Mouse (Mus musculus): ENCODE measurements around the gene Polr1b. TPM values are rescaled to one million over a fixed set of nuclear protein-coding genes. Genes with fewer than 3 reads are reported as not detected.

The Polr1b gene
- polyA plus RNA-seq, 1 experiment from 2014 or later: 30.4 TPM

DNA sequence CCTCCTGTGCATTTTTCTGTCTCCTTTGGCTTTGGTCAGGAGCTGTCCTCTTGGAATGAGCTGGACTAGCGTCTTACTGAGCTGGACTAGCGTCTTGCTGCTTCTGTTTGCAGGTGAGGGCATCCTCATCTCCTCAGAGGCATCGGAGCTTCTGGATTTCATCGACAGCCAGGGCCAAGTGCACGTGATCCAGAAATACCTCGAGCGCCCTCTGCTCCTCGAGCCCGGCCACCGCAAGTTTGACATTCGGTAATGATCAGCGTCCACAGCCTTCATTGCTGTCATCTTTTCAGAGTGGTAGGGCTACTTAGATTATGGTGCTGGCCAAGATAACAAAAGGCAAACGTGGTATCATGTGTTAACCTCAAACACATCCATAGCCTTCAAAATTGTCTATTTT is 19.7 kb upstream of the Polr1b start:
- no peak overlapping the region for H3K4me2 ChIP-seq (replicated peaks)
- no peaks in the 10 kb centered on the region for H3K4me1 ChIP-seq
- H3K4me3 ChIP-seq: no peak overlapping the region
- 0 out of 2 replicates have a peak, but pooled peaks cover 3% of the 10 kb centered on the region for H3K9me3 ChIP-seq
- no peak overlapping the region for H3K9ac ChIP-seq
- WGBS: 66% methylated on average over 13 of the region's 13 CpGs
- no peak overlapping the region for H3K27ac ChIP-seq
- peaks cover 78% of the 10 kb centered on the region for H3K36me3 ChIP-seq
- H3K27me3 ChIP-seq: no peaks in the 10 kb centered on the region
- ATAC-seq (ENCODE audit: low FRiP score, low read depth): no peak

DNA sequence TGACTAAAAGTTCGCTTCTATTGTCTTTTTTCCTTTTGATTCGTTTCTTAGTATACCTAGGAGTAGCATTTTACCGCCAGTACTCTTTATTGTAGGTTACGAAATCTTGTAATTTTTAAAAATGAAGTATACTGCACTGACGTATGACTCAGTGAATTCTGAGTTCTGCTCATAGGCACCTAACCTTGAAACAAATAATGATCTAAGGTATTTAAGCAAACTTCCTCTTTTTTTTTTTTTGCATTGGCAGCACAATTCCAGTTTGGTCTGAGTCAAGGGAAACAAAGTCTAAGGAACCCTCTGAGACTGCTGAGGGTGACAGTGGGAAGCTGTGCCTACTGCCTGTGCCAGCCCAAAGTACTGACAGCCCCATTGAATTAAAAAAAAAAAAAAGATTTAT is 17.3 kb upstream of the Polr1b start:
- Histone ChIP-seq H3K27me3 (no peaks in the 10 kb centered on the region), H3K4me2 (replicated peaks) (no peak overlapping the region), H3K9ac (no peak overlapping the region), H3K4me1 (no peaks in the 10 kb centered on the region), H3K27ac (no peak overlapping the region), H3K36me3 (peaks cover 66% of the 10 kb centered on the region), H3K9me3 (no peaks in the 10 kb centered on the region), H3K4me3 (no peak overlapping the region)
- WGBS: 95% methylated on average over 5 of the region's 5 CpGs
- no peak for ATAC-seq (ENCODE audit: low FRiP score, low read depth)

DNA sequence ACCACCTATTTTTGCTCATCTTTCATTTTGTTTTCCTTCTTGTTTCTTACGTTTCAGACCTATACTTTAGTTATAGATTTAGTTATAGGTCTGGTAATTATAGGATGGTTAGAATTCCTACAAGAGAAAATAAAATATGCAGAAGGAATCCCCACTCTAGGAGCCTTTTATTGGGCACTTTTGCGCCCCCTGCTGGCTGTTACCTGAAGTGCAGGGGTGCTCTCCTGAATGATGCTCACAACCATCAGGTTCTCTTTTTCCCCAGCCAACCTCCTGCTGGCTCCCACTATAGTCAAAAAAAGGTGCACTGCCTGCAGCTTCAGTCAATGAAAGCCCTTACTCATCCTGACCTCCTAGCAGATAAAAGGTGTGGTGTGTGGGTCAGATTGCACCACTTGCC is 15.8 kb upstream of the Polr1b start:
- no peak overlapping the region for H3K4me3 ChIP-seq
- no peak overlapping the region for H3K9ac ChIP-seq
- no peaks in the 10 kb centered on the region for H3K9me3 ChIP-seq
- 51% methylated on average over 2 of the region's 2 CpGs for WGBS
- H3K36me3 ChIP-seq: peaks cover 67% of the 10 kb centered on the region
- no peak overlapping the region for H3K4me2 ChIP-seq (replicated peaks)
- no peaks in the 10 kb centered on the region for H3K27me3 ChIP-seq
- no peaks in the 10 kb centered on the region for H3K4me1 ChIP-seq
- H3K27ac ChIP-seq: no peak overlapping the region
- no peak for ATAC-seq (ENCODE audit: low FRiP score, low read depth)

DNA sequence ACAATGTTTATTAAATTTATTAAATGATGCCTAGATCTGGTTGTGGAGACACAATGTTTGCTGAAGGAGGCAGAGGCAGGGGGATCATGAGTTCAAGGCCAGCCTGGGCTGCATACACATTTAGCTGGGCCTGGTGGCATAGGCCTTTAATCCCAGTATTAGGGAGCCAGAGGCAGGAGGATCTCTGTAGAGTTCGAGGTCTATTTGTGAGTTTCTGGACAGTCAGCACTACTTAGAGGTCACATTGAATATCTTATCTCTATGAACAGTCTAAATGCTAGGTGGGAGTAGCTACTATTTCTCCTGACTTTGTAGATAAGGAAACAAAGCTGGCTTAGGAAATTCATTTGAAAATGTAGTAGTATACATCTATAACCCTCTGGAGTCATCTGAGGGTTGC is 13.3 kb upstream of the Polr1b start:
- Histone ChIP-seq H3K27ac (no peak overlapping the region), H3K27me3 (no peaks in the 10 kb centered on the region), H3K4me2 (replicated peaks) (no peak overlapping the region), H3K9me3 (no peaks in the 10 kb centered on the region), H3K4me1 (no peaks in the 10 kb centered on the region), H3K36me3 (peaks cover 68% of the 10 kb centered on the region), H3K4me3 (no peak overlapping the region), H3K9ac (no peak overlapping the region)
- ATAC-seq (ENCODE audit: low FRiP score, low read depth): no peak
- WGBS: 88% methylated on average over 1 of the region's 1 CpGs

DNA sequence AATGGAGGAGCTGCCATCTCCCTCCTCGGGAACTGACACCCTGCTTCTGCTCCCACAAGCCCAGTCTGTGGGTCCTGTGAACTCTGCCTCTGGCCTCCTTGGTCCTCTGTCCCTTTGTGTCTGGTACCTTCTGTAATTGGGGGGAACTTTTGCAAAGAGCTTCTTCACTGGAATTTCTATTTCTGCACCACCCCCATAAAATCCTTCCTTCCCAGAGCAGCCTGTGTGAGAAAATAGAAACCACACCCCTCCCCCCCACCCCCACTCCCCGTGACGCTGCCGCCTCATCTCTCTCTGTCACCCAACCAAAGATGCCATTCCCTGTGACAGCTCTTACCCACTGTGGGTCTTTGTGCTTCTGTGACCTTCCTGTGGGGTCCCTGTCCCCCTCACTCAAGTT is 10.4 kb upstream of the Polr1b start:
- no peak overlapping the region for H3K27ac ChIP-seq
- H3K4me3 ChIP-seq: no peak overlapping the region
- H3K36me3 ChIP-seq: peaks cover 82% of the 10 kb centered on the region
- WGBS: 65% methylated on average over 4 of the region's 4 CpGs
- H3K4me2 ChIP-seq (replicated peaks): no peak overlapping the region
- H3K4me1 ChIP-seq: no peaks in the 10 kb centered on the region
- H3K9me3 ChIP-seq: no peaks in the 10 kb centered on the region
- H3K27me3 ChIP-seq: no peaks in the 10 kb centered on the region
- H3K9ac ChIP-seq: no peak overlapping the region
- ATAC-seq (ENCODE audit: low FRiP score, low read depth): no peak

DNA sequence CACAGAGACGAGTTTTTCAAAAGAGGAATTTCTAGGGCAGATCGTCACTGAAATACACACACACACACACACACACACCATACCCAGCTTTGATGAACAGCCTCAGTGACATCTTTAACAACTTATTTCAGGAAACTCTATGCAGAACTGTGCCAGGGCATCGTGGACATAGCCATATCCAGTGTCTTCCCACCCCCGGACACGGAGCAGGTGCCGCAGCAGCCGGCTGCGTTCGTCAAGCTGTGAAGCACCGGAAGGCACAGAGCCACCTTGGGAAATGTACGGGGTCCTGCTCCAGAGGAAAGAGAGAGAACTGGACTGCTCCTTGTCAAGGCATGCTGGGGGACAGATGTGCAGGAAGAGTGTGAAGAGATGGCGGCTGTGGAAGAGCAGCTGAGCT is 8.0 kb upstream of the Polr1b start:
- H3K4me1 ChIP-seq: no peaks in the 10 kb centered on the region
- no peak overlapping the region for H3K27ac ChIP-seq
- no peak overlapping the region for H3K4me3 ChIP-seq
- WGBS: 86% methylated on average over 12 of the region's 12 CpGs
- H3K4me2 ChIP-seq (replicated peaks): no peak overlapping the region
- no peaks in the 10 kb centered on the region for H3K27me3 ChIP-seq
- no peak for ATAC-seq (ENCODE audit: low FRiP score, low read depth)
- peaks cover 66% of the 10 kb centered on the region for H3K36me3 ChIP-seq
- H3K9ac ChIP-seq: no peak overlapping the region
- no peaks in the 10 kb centered on the region for H3K9me3 ChIP-seq

DNA sequence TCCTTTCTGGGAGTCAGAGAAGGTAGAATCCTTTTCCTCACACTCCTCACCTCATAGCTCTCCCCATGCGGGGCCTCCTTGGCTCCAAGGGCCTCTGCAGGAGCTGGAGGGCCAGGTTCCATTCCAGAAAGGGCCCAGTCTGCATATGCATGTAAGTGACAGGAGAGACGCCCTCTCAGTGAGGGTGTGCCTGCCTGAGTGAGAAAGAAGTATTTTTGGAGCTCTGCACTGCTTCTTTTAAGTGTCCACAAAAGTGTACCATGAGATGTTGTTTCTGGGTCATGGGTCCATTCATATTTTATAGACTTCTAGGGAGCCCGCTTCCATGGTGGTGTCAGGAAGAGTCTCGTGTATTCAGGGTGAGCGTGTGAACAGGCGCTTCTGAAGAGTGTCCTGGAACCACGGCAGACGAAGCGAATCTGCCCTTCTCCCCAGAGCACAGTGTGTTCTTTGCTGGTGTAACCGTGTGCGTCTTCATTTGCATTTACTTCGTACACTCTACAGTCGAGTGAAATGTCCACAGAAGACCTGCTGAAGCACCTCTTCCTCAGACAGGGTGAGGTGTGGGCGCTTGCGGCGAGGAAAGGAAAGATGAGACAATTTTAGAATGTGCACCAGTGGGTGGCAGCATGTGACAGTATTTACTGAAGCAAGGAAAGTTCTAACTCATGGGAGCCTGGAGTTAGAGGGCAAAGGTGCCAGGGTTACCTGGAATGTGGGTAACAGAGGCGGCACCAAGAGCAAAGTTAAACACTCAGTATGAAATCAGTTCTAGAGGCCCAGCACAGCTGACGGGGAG is 6.7 kb upstream of the Polr1b start:
- H3K9me3 ChIP-seq: no peaks in the 10 kb centered on the region

DNA sequence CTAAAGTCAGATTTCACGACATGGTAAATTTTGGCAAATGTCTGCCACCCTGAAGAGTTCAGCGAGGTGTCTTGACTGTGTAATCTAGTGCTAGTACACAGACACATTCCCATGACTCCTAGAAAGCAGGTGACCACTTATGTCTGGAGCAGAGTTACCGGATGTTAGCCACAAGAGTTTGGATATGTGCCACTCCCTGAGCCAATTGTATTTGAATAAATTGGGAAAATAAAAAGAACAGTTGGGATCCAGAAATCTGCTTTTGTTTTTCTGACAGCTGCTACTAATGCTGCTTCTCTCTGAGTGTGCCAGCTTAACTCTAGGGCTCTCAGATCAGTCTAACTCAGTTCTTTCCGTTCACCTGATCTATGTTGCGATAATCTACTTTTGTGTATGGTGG is 12.1 kb downstream of the Polr1b start:
- no peak overlapping the region for H3K9ac ChIP-seq
- H3K27me3 ChIP-seq: no peaks in the 10 kb centered on the region
- WGBS: 94% methylated on average over 5 of the region's 5 CpGs
- no peak overlapping the region for H3K4me2 ChIP-seq (replicated peaks)
- no peaks in the 10 kb centered on the region for H3K4me1 ChIP-seq
- no peak overlapping the region for H3K27ac ChIP-seq
- ATAC-seq (ENCODE audit: low FRiP score, low read depth): no peak
- H3K4me3 ChIP-seq: no peak overlapping the region
- H3K36me3 ChIP-seq: peaks cover 82% of the 10 kb centered on the region
- no peaks in the 10 kb centered on the region for H3K9me3 ChIP-seq

More for the DNA sequence above, 6.7 kb upstream of the Polr1b start:
- WGBS: 86% methylated on average over 18 of the region's 18 CpGs
- no peak overlapping the region for H3K9ac ChIP-seq
- H3K4me3 ChIP-seq: no peak overlapping the region
- H3K4me2 ChIP-seq (replicated peaks): no peak overlapping the region
- no peaks in the 10 kb centered on the region for H3K4me1 ChIP-seq
- no peak overlapping the region for H3K27ac ChIP-seq
- H3K36me3 ChIP-seq: peaks cover 57% of the 10 kb centered on the region
- H3K27me3 ChIP-seq: no peaks in the 10 kb centered on the region
- no peak for ATAC-seq (ENCODE audit: low FRiP score, low read depth)

DNA sequence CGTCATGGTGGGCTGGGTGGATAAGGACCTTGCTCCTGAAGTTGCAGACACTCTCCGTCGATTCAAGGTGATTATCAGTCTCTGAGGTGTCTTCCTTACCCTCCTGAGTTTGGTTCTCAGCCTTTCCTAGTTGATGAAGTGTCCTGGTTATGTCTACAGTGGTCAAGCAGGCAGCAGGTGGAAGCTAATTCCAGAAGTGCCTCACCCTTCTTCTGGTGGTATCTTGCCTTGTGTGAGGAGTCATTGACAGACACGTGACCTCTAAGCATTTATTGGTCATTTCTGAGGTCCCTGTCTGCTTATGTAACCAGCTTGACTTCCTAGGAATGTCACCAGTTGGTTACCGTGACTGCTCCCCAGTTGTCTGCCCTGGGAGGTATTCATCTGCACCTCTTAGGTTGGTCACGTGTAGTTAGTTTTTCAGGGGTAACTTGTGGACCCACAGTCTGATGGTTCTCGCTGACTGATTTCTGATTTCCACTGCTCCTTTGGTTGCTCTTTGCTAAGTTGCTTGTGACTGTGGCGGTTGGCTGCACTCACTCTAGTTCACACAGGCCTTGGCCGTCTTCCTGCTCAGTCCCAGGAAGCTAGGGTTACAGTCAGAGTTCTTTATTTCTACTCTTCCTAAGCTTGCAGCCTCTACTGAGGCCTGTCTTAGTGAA is 15.0 kb downstream of the Polr1b start:
- H3K4me3 ChIP-seq: no peak overlapping the region
- peaks cover 89% of the 10 kb centered on the region for H3K36me3 ChIP-seq
- ATAC-seq (ENCODE audit: low FRiP score, low read depth): no peak
- no peaks in the 10 kb centered on the region for H3K9me3 ChIP-seq
- H3K27me3 ChIP-seq: no peaks in the 10 kb centered on the region
- H3K4me2 ChIP-seq (replicated peaks): no peak overlapping the region
- no peak overlapping the region for H3K27ac ChIP-seq
- H3K9ac ChIP-seq: no peak overlapping the region
- no peaks in the 10 kb centered on the region for H3K4me1 ChIP-seq
- WGBS: 91% methylated on average over 9 of the region's 9 CpGs

DNA sequence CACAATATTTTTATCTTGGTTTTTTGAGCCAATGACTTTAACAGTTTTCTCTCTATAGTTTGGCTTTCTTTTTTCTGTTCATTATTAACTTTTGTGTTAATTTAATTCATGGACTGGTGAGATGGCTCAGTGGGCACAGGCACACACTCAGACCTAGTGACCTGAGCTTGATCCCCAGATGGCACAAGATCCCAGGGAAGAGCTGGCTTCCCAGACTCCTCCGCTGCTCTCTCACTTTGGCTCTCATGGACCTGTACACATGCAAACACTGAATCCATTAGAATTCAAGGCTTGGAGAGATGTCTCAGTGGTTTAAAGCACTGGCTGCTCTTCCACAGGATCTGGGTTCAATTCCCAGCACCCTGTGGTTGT is 15.6 kb downstream of the Polr1b start:
- Histone ChIP-seq H3K9ac (no peak overlapping the region), H3K4me1 (no peaks in the 10 kb centered on the region), H3K36me3 (peaks cover 92% of the 10 kb centered on the region), H3K4me2 (replicated peaks) (no peak overlapping the region), H3K27me3 (no peaks in the 10 kb centered on the region), H3K9me3 (no peaks in the 10 kb centered on the region), H3K4me3 (no peak overlapping the region), H3K27ac (no peak overlapping the region)
- no peak for ATAC-seq (ENCODE audit: low FRiP score, low read depth)
- WGBS: 96% methylated on average over 1 of the region's 1 CpGs

DNA sequence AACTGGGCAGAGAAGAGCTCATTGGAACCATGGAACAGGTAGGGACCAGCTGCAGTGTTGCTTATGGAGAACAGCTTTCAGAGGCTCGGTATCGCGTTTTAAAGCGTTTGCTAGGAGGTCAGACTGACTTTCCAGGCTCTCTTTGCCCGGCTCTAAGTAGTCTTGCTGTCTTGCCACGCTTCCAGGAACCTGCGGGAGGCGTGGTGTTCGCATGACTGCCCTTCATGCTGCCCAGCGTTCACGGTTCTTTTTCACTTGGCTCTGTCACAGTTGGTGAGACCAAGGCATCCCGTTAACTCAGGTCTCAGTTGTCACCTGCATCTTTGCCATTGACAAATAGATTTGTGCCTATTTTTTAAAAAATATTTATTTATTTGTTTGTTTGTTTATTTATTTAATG is 17.3 kb downstream of the Polr1b start:
- no peak for ATAC-seq (ENCODE audit: low FRiP score, low read depth)
- WGBS: 97% methylated on average over 12 of the region's 12 CpGs

DNA sequence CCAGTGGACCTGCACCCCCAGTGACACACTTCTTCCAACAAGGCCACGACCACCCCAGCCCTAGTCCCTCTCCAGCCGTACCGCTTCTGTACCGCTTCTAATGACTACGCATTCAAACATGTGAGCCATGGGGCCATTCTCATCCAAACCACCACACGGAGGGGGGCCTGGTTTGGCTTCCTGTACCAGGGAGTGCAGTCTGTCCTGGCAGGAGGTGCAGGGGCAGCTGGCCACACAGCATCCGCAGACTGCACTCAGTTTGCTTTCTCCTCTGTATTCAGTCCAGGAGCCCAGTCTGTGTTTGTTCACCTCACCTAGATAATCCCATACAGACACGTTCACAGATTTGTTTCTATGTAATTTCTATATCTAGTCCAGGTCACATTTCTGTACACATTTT is 21.2 kb downstream of the Polr1b start:
- ATAC-seq (ENCODE audit: low FRiP score, low read depth): no peak
- no peak overlapping the region for H3K4me3 ChIP-seq
- H3K9me3 ChIP-seq: no peaks in the 10 kb centered on the region
- H3K27ac ChIP-seq: no peak overlapping the region
- H3K4me1 ChIP-seq: no peaks in the 10 kb centered on the region
- H3K36me3 ChIP-seq: peaks cover 92% of the 10 kb centered on the region
- WGBS: 97% methylated on average over 8 of the region's 8 CpGs
- no peak overlapping the region for H3K9ac ChIP-seq
- no peaks in the 10 kb centered on the region for H3K27me3 ChIP-seq
- no peak overlapping the region for H3K4me2 ChIP-seq (replicated peaks)

More for the DNA sequence above, 17.3 kb downstream of the Polr1b start:
- no peak overlapping the region for H3K4me2 ChIP-seq (replicated peaks)
- H3K4me1 ChIP-seq: no peaks in the 10 kb centered on the region
- H3K9me3 ChIP-seq: no peaks in the 10 kb centered on the region
- no peak overlapping the region for H3K4me3 ChIP-seq
- H3K9ac ChIP-seq: no peak overlapping the region
- no peak overlapping the region for H3K27ac ChIP-seq
- H3K27me3 ChIP-seq: no peaks in the 10 kb centered on the region
- peaks cover 93% of the 10 kb centered on the region for H3K36me3 ChIP-seq

All from limb, embryonic 13.5 days (tissue).